Mouse (Mus musculus) liver, adult 2 months (tissue): ENCODE data around the gene Klhl30.

Source experiments
- CTCF ChIP-seq: fragments of 200-500 bp; IDR thresholded peaks from 2 replicates; pipeline ENCODE4 v1.5.1; 2011; ENCODE audit warnings: low read depth, low read length, control low read depth
- POLR2A ChIP-seq: fragments of 200-500 bp; IDR thresholded peaks from 2 replicates; pipeline ENCODE4 v1.6.1; 2011; ENCODE audit warnings: low read length, control low read depth; ENCODE audit not compliant: insufficient read depth; ENCODE audit errors: extremely low read depth

DNA sequence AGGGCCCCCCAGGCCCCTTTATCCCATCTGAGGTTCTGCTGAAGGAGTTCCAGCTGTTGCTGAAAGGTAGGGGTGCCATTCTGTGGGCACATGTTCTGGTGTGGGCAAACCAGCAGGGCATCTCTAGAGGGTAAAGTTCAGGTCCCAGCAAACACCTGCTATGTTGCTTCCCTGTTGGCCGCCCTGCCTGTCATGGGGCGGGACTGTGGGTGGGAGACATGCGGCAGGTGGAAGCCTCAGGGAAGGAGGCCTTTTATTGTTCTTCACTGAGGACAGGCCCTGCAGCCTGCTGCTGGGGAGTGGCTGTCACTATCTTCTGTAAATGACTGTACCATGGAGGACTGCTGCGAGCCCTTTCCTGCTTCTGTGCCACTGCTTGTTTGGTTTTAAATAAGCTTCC lies 18.6 kb downstream of the Klhl30 start:
- TF ChIP-seq CTCF (no peak), POLR2A (no peak)
